Mouse (Mus musculus): Measurements from ENCODE around the gene Tnfrsf21. TPM values are rescaled to one million over a fixed set of nuclear protein-coding genes. Genes with fewer than 3 reads are reported as not detected.

Gene Tnfrsf21
- polyA plus RNA-seq, 1 experiment = 17.7 TPM

GRCm38 (mm10) chr17:43040571-43040970 is 24.2 kb downstream of the Tnfrsf21 start:
- Histone ChIP-seq H3K27ac (ENCODE audit: insufficient read depth, low read depth, low read length) (0 out of 2 replicates have a peak overlapping the region, but pooled peaks have one; percentile 21), H3K4me3 (ENCODE audit: insufficient read depth, low read length) (no peak overlapping the region), H3K4me1 (ENCODE audit: control insufficient read depth, insufficient read depth, low read length) (peaks cover 22% of the 10 kb centered on the region)
- TF ChIP-seq POLR2A (IDR thresholded peaks at IDR 0.05; ENCODE audit: borderline replicate concordance, low read depth, low read length) = no peak
- TF ChIP-seq CTCF (IDR thresholded peaks at IDR 0.05; ENCODE audit: low read depth, low read length) = no peak

GRCm38 (mm10) chr17:43050619-43051018 is 34.3 kb downstream of the Tnfrsf21 start:
- Histone ChIP-seq H3K4me3 (ENCODE audit: insufficient read depth, low read length) (no peak overlapping the region), H3K4me1 (ENCODE audit: control insufficient read depth, insufficient read depth, low read length) (peaks cover 4% of the 10 kb centered on the region; the same call in 1 of the 2 replicates)
- TF ChIP-seq POLR2A (IDR thresholded peaks at IDR 0.05; ENCODE audit: borderline replicate concordance, low read depth, low read length) (no peak), CTCF (IDR thresholded peaks at IDR 0.05; ENCODE audit: low read depth, low read length) (no peak)

DNA sequence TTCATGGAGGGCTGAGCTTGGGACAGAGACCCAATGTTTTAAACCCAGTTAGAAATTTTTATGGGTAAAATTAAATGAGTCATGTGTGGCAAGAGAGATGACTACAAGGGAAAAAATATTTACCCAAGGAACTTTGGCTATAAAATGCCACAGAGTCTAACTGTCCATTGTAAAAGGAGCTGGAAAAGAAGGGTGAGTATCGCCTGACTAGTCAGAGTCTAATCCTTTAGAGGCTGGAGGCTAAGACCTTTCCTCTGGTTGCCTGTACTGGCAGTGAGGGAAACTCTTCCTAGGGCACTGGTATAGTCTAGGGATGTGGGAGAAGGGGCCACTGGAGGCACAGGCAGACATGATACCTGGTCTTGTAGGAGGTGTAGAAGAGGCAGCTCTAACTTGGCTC is 36.4 kb downstream of the Tnfrsf21 start:
- no peak for TF ChIP-seq CTCF (IDR thresholded peaks at IDR 0.05; ENCODE audit: low read depth, low read length)
- no peak for TF ChIP-seq POLR2A (IDR thresholded peaks at IDR 0.05; ENCODE audit: borderline replicate concordance, low read depth, low read length)
- H3K4me1 ChIP-seq (ENCODE audit: control insufficient read depth, insufficient read depth, low read length) = peaks cover 4% of the 10 kb centered on the region; the same call in 1 of the 2 replicates
- H3K4me3 ChIP-seq (ENCODE audit: insufficient read depth, low read length) = no peak overlapping the region
- H3K27ac ChIP-seq (ENCODE audit: insufficient read depth, low read depth, low read length) = no peak overlapping the region

More at GRCm38 (mm10) chr17:43050619-43051018, 34.3 kb downstream of the Tnfrsf21 start:
- H3K27ac ChIP-seq (ENCODE audit: insufficient read depth, low read depth, low read length) = no peak overlapping the region

DNA sequence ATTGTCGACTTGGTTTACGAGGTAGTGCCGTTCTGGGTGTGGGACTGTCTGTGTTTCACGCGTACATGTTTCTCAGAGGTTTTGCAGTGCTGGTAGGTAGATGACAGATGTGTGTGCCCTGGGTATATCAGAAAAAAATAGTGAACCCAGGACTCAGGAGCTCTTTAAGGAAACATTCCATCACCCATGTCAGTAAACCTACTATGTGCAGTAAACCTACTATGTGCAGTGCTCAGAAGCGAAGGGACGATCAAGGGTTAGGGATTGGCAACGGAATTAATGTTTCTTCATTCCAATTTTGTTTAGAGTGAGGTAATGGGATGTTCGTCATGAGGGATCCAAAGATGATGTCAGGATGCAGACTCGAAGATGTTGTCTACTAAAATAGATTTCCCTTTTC is 37.6 kb downstream of the Tnfrsf21 start:
- Histone ChIP-seq H3K4me3 (ENCODE audit: insufficient read depth, low read length) (no peak overlapping the region), H3K27ac (ENCODE audit: insufficient read depth, low read depth, low read length) (no peak overlapping the region), H3K4me1 (ENCODE audit: control insufficient read depth, insufficient read depth, low read length) (peaks cover 11% of the 10 kb centered on the region)
- TF ChIP-seq POLR2A (IDR thresholded peaks at IDR 0.05; ENCODE audit: borderline replicate concordance, low read depth, low read length) (no peak), CTCF (IDR thresholded peaks at IDR 0.05; ENCODE audit: low read depth, low read length) (no peak)

- Histone ChIP-seq H3K4me1 (ENCODE audit: control insufficient read depth, insufficient read depth, low read length) (peaks cover 8% of the 10 kb centered on the region), H3K4me3 (ENCODE audit: insufficient read depth, low read length) (no peak overlapping the region), H3K27ac (ENCODE audit: insufficient read depth, low read depth, low read length) (peak overlapping the region; percentile 71)
- no peak for TF ChIP-seq CTCF (IDR thresholded peaks at IDR 0.05; ENCODE audit: low read depth, low read length)
- no peak for TF ChIP-seq POLR2A (IDR thresholded peaks at IDR 0.05; ENCODE audit: borderline replicate concordance, low read depth, low read length)
These were observed 42.1 kb downstream of the Tnfrsf21 start for GRCm38 (mm10) chr17:43058277-43059025.

- TF ChIP-seq CTCF (IDR thresholded peaks at IDR 0.05; ENCODE audit: low read depth, low read length) = no peak
- TF ChIP-seq POLR2A (IDR thresholded peaks at IDR 0.05; ENCODE audit: borderline replicate concordance, low read depth, low read length) = no peak
- Histone ChIP-seq H3K27ac (ENCODE audit: insufficient read depth, low read depth, low read length) (no peak overlapping the region), H3K4me1 (ENCODE audit: control insufficient read depth, insufficient read depth, low read length) (no peaks in the 10 kb centered on the region), H3K4me3 (ENCODE audit: insufficient read depth, low read length) (no peak overlapping the region)
These were observed 48.4 kb downstream of the Tnfrsf21 start for GRCm38 (mm10) chr17:43064705-43065104.

GRCm38 (mm10) chr17:43068846-43069553 is 52.6 kb downstream of the Tnfrsf21 start:
- no peaks in the 10 kb centered on the region for H3K4me1 ChIP-seq (ENCODE audit: control insufficient read depth, insufficient read depth, low read length)
- TF ChIP-seq CTCF (IDR thresholded peaks at IDR 0.05; ENCODE audit: low read depth, low read length) = no peak
- no peak for TF ChIP-seq POLR2A (IDR thresholded peaks at IDR 0.05; ENCODE audit: borderline replicate concordance, low read depth, low read length)
- H3K4me3 ChIP-seq (ENCODE audit: insufficient read depth, low read length) = no peak overlapping the region
- H3K27ac ChIP-seq (ENCODE audit: insufficient read depth, low read depth, low read length) = no peak overlapping the region

DNA sequence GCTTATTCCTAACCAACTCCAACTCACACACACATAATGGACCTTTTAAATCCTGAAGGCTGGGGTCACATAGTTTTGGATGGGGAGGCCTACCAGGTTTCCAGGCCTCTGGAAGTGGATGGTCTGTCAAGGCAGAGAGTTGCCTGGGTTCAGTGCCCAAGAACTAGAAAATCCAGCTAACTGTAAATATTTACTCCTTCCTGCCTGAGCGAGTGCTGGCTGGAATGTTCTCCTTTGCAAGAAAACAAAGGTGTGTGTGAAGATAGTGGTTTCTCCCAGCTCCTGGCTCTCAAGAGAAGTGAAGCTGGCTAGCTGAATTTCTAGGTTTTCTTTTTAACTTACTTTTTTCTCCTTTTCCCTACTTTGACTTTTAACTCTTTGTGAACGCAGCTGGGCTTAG is 54.6 kb downstream of the Tnfrsf21 start:
- TF ChIP-seq CTCF (IDR thresholded peaks at IDR 0.05; ENCODE audit: low read depth, low read length) (no peak), POLR2A (IDR thresholded peaks at IDR 0.05; ENCODE audit: borderline replicate concordance, low read depth, low read length) (no peak)
- Histone ChIP-seq H3K4me3 (ENCODE audit: insufficient read depth, low read length) (no peak overlapping the region), H3K4me1 (ENCODE audit: control insufficient read depth, insufficient read depth, low read length) (peaks cover 2% of the 10 kb centered on the region; the same call in 1 of the 2 replicates)

DNA sequence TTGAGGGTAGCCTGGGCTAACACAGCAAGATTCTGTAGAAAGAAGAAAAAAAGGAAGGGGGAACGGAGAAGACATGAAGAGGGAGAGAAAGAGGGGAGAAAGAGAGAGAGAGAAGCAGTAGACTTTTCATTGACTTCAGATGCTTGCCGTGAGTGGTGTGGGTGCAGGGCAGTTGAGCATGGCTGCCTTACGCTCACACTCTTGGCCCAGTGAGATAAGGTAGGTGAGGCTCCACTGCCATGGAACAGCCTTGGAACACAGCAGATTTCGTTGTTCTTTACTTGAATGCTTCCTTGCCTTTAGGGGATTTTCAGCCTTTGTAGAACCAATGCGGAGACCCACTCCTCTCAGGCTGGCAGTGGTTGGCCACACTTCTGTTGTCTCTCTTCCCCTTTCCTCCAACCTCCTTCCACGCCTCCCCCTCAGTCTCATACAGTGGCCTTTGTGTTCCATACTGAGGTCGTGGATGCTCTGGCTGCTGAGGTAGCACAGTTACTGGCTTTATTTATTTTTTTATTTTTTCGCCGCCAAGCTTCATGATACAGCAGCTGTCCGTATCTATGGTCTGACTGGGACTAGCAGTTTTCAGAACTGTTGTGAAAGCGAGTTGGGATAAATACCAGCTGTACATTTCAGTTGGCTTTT is 55.9 kb downstream of the Tnfrsf21 start:
- Histone ChIP-seq H3K27ac (ENCODE audit: insufficient read depth, low read depth, low read length) (no peak overlapping the region), H3K4me3 (ENCODE audit: insufficient read depth, low read length) (no peak overlapping the region), H3K4me1 (ENCODE audit: control insufficient read depth, insufficient read depth, low read length) (peaks cover 5% of the 10 kb centered on the region)
- TF ChIP-seq POLR2A (IDR thresholded peaks at IDR 0.05; ENCODE audit: borderline replicate concordance, low read depth, low read length) = no peak
- TF ChIP-seq CTCF (IDR thresholded peaks at IDR 0.05; ENCODE audit: low read depth, low read length) = no peak

More for the DNA sequence above, 54.6 kb downstream of the Tnfrsf21 start:
- no peak overlapping the region for H3K27ac ChIP-seq (ENCODE audit: insufficient read depth, low read depth, low read length)

Measured in bone marrow macrophage, adult 2 months (primary cell).